ENCODE assay signal across 14 mouse cellular contexts in the genomic region with DNA sequence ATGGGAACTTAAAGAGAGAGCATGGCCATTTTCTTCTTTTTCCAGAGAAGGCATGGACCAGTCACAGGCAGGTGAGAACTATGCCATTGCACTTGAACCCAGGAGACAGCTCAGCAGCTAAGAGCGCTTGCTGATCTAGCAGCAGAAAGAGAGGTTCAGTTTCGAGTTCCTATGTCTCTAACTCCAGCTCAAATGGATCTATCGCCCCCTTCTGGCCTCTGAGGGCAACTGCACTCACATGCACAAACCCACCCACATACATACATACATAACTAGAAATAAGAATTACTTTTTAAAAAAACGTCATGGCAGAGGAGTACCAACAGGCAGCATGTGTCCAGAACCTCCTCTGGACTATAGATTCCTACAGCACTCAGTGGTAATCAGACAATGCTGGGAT. TPM values are rescaled to one million over a fixed set of nuclear protein-coding genes. Genes with fewer than 3 reads are reported as not detected.
DNase-seq lines count a peak whose midpoint lies in the region; ATAC-seq and TF ChIP-seq lines count a peak whose summit lies in the region.
"Had no signal": no experiment of that assay in that cellular context is flagged by ENCODE, and none has a peak within 500 bp of the region (broad histone marks: within the 10 kb centered on the region; RNA-seq: fewer than 3 reads in every experiment).

No protein-coding gene starts in this region.

- no peak for TF ChIP-seq EP300 in lung, postnatal 0 days (IDR thresholded peaks at IDR 0.05)

- no peak for ATAC-seq in lung, postnatal 0 days
- ATAC-seq: forebrain, embryonic 13.5 days had no signal

- no peaks in the 10 kb centered on the region for H3K9me3 ChIP-seq in lung, postnatal 0 days (ENCODE audit: low read length)

- 82% methylated on average over 4 of the region's 4 CpGs for WGBS in lung, postnatal 0 days

- no peak overlapping the region for H3K4me3 ChIP-seq in lung, postnatal 0 days (ENCODE audit: low read depth, low read length)
- H3K4me3 ChIP-seq: forebrain, embryonic 13.5 days had no signal

- H3K4me1 ChIP-seq in lung, postnatal 0 days (ENCODE audit: insufficient read depth, low read depth, low read length): no peaks in the 10 kb centered on the region

- H3K27ac ChIP-seq in lung, postnatal 0 days (ENCODE audit: low read length): no peak overlapping the region
- H3K27ac ChIP-seq: forebrain, embryonic 13.5 days had no signal

- H3K9ac ChIP-seq in lung, postnatal 0 days (replicated peaks; ENCODE audit: low read depth): no peak overlapping the region
- H3K9ac ChIP-seq: forebrain, embryonic 13.5 days had no signal

- peak; percentile 68 for DNase-seq in heart, adult 11 months
- DNase-seq in heart, adult 18-20 months: no peak
- DNase-seq in lung, postnatal 0 days (ENCODE audit: low spot score): no peak
- no peak for DNase-seq in lung, postnatal 10 days
- DNase-seq in ES-CJ7 (ENCODE audit: low read depth, low spot score): peak; percentile 73
- peak; percentile 63 for DNase-seq in induced T-regulatory cell, adult 2 months (ENCODE audit: low read depth)
- no peak for DNase-seq in right cerebral cortex, postnatal 36 days (ENCODE audit: low spot score in 2 of 2)
- DNase-seq in kidney, postnatal 14 days: no peak
- DNase-seq: cerebellum, adult 11 months; gastrocnemius, postnatal 14 days had no signal

- peak; percentile 34 for TF ChIP-seq CTCF in lung, postnatal 0 days (IDR thresholded peaks at IDR 0.05)

- H3K4me2 ChIP-seq in lung, postnatal 0 days (replicated peaks; ENCODE audit: low read depth, low read length): no peak overlapping the region
- H3K4me2 ChIP-seq: forebrain, embryonic 13.5 days had no signal

- no peaks in the 10 kb centered on the region for H3K27me3 ChIP-seq in lung, postnatal 0 days (replicated peaks; ENCODE audit: insufficient read depth, low read length)
- H3K27me3 ChIP-seq: forebrain, embryonic 13.5 days had no signal

- no peaks in the 10 kb centered on the region for H3K36me3 ChIP-seq in lung, postnatal 0 days (ENCODE audit: insufficient read depth, low read length)

RNA-seq across cellular contexts. Expression of a gene that starts 35.6 kb away (rescaled TPM):
- total RNA-seq in heart, adult 18-20 months (2021): not detected
- polyA plus RNA-seq in lung, postnatal 0 days (2015; fragmentation: Nextera tagmentation; extraction: Ambion mirVana): not detected in 2 replicates
- total RNA-seq: gastrocnemius, postnatal 14 days; layer of hippocampus, postnatal 14 days had no signal
- polyA plus RNA-seq: heart, embryonic 16.5 days; intestine, embryonic 14.5 days had no signal

RNA-seq across cellular contexts. Expression of a gene that starts 54.0 kb away (rescaled TPM):
- 100 to 1,000 TPM; 327 to 375 TPM for total RNA-seq in heart, adult 18-20 months (2021)
- 46.5 TPM in 2 replicates for polyA plus RNA-seq in lung, postnatal 0 days (2015; fragmentation: Nextera tagmentation; extraction: Ambion mirVana)

Comparison
In these comparisons a context has a peak if more than half of its experiments do, and no peak if none do; other contexts are left out.
1. DNase-seq: peak in heart, adult 11 months (single experiment), ES-CJ7 (single experiment) and induced T-regulatory cell, adult 2 months (single experiment); none in heart, adult 18-20 months (0 of 2), lung, postnatal 0 days (single experiment), lung, postnatal 10 days (single experiment), right cerebral cortex, postnatal 36 days (0 of 2) and kidney, postnatal 14 days (single experiment).